Mouse (Mus musculus): ENCODE data around the gene Asxl1.

The Asxl1 gene

GRCm38 (mm10) chr2:153345454-153346220 is at the start of gene Asxl1:
TSS of gene Asxl1 (plus strand) at chr2:153345829.
- peak; percentile 99 for DNase-seq (ENCODE audit: low spot score)

- DNase-seq (ENCODE audit: low spot score), result no peak
These were observed 47.9 kb upstream of the Asxl1 start for GRCm38 (mm10) chr2:153297771-153298170.

- no peak for DNase-seq (ENCODE audit: low spot score)
These were observed 47.2 kb upstream of the Asxl1 start for GRCm38 (mm10) chr2:153298460-153298859.

- DNase-seq (ENCODE audit: low spot score), result peak; percentile 9
These were observed 46.8 kb upstream of the Asxl1 start for GRCm38 (mm10) chr2:153298863-153299262.

DNA sequence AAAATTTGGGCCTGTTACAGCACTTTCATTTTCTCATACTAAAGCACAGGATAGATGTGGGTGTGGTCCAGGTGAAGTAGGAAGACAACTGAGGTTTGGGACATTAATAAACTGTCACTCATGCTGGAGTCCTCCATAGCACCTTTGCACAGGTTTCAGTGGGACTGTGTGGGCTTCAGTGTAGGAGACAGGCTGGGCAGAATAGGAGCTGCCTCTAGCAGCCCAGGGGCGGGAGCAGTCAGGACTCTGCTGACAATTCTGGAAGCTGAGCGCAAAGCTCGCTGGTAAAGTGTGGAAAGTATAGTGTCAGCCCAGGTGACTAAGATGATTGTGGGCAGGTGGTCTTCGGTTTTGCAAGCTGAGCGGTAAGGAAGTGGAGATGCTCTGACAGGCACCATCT is 44.5 kb upstream of the Asxl1 start:
- no peak for DNase-seq (ENCODE audit: low spot score)

DNA sequence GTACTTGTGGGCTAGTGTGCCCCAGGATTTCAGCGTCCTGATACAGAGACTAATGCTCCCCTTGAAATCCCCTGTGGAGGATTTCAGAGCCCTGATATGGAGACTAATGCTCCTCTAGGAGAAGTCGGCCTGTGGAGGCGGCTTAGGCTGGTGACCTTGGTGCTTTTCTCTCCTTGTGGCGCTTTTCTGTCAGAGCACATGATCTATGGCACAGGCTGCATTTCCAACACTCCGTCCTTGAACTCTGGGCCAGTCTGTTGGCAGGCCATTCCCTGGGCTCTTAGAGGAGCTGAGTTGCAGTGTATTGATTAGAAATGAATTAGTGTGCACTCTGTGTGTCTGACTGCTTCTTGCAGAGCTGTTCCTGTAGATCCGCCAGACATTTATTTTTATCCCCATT is 40.4 kb upstream of the Asxl1 start:
- DNase-seq (ENCODE audit: low spot score), result no peak

GRCm38 (mm10) chr2:153308586-153308985 is 37.0 kb upstream of the Asxl1 start:
- DNase-seq (ENCODE audit: low spot score), result no peak

DNA sequence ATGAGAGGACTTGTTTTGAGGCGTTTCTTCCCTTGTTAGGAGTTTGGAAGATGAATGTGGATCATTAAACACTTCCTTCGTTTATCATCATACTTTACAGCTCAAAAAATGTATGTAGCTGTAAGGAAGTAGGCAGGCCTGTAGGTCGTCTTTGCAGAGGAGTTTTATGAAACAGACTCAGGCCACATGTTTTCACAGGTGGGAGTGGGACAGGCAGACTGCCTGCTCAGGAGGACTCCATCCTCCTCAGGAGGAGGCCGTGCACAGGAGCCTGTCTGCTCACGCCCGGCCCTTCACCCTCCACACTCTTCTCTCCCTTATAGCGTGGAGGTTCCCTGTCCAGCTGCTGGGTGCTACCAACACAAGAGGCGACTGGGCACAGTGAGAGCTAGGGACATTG is 36.5 kb upstream of the Asxl1 start:
- DNase-seq (ENCODE audit: low spot score), result no peak

- DNase-seq (ENCODE audit: low spot score), result peak; percentile 16
These were observed 35.4 kb upstream of the Asxl1 start for GRCm38 (mm10) chr2:153310228-153310627.

DNA sequence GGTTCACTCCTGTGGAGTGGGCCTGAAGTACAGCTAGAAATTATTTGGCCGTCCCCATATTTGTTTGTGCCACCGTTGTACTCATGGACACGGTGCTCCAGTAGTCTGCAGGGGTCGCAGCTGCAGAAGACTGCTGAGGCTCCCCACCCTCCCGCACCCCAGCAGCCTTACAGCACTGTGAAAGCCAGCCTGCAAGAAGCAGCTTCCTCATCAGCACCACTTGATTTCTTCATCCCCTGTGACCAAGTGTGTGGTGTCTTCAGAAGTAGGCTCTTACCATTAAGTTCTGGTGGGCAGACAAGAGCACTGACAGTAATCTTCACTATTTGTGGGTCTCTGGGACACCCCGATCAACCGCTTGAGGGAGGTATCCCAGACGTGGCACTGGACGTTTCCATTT is 32.7 kb upstream of the Asxl1 start:
- DNase-seq (ENCODE audit: low spot score), result no peak

- DNase-seq (ENCODE audit: low spot score), result no peak
These were observed 27.2 kb upstream of the Asxl1 start for GRCm38 (mm10) chr2:153318408-153318807.

- DNase-seq (ENCODE audit: low spot score), result no peak
These were observed 26.5 kb upstream of the Asxl1 start for GRCm38 (mm10) chr2:153319036-153319643.

- DNase-seq (ENCODE audit: low spot score), result no peak
These were observed 19.8 kb upstream of the Asxl1 start for GRCm38 (mm10) chr2:153325706-153326376.

GRCm38 (mm10) chr2:153332271-153332670 is 13.4 kb upstream of the Asxl1 start:
- no peak for DNase-seq (ENCODE audit: low spot score)

DNA sequence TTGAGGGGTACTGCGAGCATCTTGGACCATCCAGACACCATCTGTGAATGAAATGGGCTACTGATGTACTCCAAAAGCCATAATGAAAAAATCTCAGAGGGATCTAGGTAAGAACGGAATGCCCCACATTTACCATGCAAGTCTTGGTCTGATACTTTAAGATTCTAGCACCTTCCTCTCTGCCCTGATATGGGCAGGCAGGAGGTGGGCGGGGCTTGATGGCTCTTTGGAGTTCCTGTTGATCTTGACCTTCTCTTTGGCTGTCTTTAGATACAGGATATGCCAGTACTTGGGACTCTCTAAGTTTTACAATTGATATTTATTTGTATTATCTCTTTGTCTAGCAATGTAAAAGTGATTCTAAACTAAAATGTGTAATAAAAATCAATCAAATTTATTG is 12.6 kb upstream of the Asxl1 start:
- DNase-seq (ENCODE audit: low spot score), result no peak

DNA sequence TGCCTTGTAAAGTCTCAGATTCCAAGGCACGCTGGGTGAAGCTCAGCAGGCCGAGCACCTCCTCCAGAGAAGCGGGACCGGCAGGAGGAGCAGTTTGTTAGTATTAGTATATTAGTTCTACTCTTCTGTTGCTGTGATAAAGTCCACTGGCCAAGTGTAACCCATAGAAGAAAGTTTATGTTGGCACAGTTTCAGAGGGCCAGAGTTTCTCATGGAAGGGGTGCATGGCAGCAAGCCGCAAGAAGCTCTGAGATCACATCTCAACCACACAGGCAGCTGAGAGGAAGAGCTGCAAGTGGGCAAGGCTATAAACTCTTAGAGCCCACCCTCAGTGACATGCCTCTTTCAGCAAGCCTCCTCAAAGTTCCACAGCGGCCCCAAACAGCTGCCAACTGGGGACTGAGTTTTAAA is 11.8 kb upstream of the Asxl1 start:
- DNase-seq (ENCODE audit: low spot score), result peak; percentile 55

GRCm38 (mm10) chr2:153334281-153334680 is 11.3 kb upstream of the Asxl1 start:
- no peak for DNase-seq (ENCODE audit: low spot score)

DNA sequence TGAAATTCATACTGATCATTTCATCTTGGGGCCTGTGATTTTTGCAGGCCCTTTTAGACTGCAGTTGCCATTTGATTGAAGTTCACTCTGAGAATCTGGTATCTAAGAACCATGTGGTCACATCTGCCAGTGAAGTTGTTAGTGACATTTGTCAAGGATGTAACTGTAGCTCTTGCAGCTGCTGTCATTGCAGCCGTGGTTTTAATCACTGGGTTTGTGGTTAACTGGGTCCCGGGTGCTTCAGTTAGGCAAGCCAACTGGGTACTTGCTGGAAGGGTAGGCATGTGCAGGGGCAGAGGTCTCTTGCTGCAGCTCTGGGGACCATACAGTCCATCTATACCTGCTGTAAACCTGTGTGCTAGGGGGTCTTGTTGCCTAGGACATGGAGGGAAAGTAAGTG is 9.5 kb upstream of the Asxl1 start:
- DNase-seq (ENCODE audit: low spot score), result no peak

- DNase-seq (ENCODE audit: low spot score), result peak; percentile 41
These were observed 7.0 kb upstream of the Asxl1 start for GRCm38 (mm10) chr2:153338361-153339350.

- DNase-seq (ENCODE audit: low spot score), result no peak
These were observed 3.5 kb upstream of the Asxl1 start for GRCm38 (mm10) chr2:153342166-153342565.

GRCm38 (mm10) chr2:153342602-153343001 is 3.0 kb upstream of the Asxl1 start:
- no peak for DNase-seq (ENCODE audit: low spot score)

DNA sequence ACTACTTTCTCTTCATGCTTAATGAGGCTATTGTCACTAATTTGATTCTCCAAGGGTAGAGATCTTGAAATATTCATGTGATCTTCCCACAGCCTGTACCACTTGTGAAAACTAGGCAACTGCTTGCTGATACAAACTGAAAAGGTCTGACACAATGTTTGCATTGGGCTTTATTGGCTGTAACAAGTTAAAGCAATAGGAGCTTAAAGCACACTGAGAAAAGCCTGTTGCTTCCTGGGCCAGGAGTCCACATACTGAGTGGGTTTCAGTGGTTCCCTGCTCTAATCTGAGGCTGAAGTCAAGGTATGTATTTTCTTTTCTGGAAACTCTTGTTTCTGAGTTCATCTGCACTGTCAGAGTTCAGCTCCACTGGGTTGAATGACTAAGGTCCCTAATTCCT is 2.4 kb upstream of the Asxl1 start:
- DNase-seq (ENCODE audit: low spot score), result no peak
